Mouse (Mus musculus): ENCODE results near the gene Plin2. TPM values are rescaled to one million over a fixed set of nuclear protein-coding genes. Genes with fewer than 3 reads are reported as not detected.
A peak's percentile ranks its signal among the peaks of the same experiment; 100 is the strongest.
"Not testable (repeated sequence)": the region's sequence is repeated elsewhere in the genome, so short reads cannot be mapped to it uniquely, and the experiment has no call there.

Gene Plin2
- polyA plus RNA-seq, 1 experiment = 68.7 TPM

- TF ChIP-seq POLR2A (IDR thresholded peaks at IDR 0.05; ENCODE audit: control insufficient read depth, low read depth, low read length) = no peak
- TF ChIP-seq CTCF (IDR thresholded peaks at IDR 0.05; ENCODE audit: control insufficient read depth, insufficient read depth, insufficient replicate concordance, low read depth, low read length) = no peak
- H3K4me3 ChIP-seq (ENCODE audit: control insufficient read depth, low read depth, low read length) = no peak overlapping the region
Measured at GRCm38 (mm10) chr4:86625463-86625862, 44.4 kb downstream of the Plin2 start.

GRCm38 (mm10) chr4:86622532-86622931 is 47.3 kb downstream of the Plin2 start:
- H3K27ac ChIP-seq (ENCODE audit: control insufficient read depth, insufficient read depth, low read depth, low read length); H3K27me3 ChIP-seq (ENCODE audit: control insufficient read depth, insufficient read depth, low read length); H3K36me3 ChIP-seq (ENCODE audit: control insufficient read depth, insufficient read depth, low read length); H3K4me1 ChIP-seq (ENCODE audit: control insufficient read depth, insufficient read depth, low read length); H3K4me3 ChIP-seq (ENCODE audit: control insufficient read depth, low read depth, low read length): not testable (repeated sequence)

More at GRCm38 (mm10) chr4:86625463-86625862, 44.4 kb downstream of the Plin2 start:
- Histone ChIP-seq H3K27ac (ENCODE audit: control insufficient read depth, insufficient read depth, low read depth, low read length) (no peak overlapping the region), H3K4me1 (ENCODE audit: control insufficient read depth, insufficient read depth, low read length) (no peaks in the 10 kb centered on the region), H3K27me3 (ENCODE audit: control insufficient read depth, insufficient read depth, low read length) (no peaks in the 10 kb centered on the region), H3K36me3 (ENCODE audit: control insufficient read depth, insufficient read depth, low read length) (no peaks in the 10 kb centered on the region)

GRCm38 (mm10) chr4:86622116-86622515 is 47.7 kb downstream of the Plin2 start:
- Histone ChIP-seq H3K27ac (ENCODE audit: control insufficient read depth, insufficient read depth, low read depth, low read length) (no peak overlapping the region), H3K4me3 (ENCODE audit: control insufficient read depth, low read depth, low read length) (no peak overlapping the region), H3K4me1 (ENCODE audit: control insufficient read depth, insufficient read depth, low read length) (no peaks in the 10 kb centered on the region), H3K36me3 (ENCODE audit: control insufficient read depth, insufficient read depth, low read length) (no peaks in the 10 kb centered on the region), H3K27me3 (ENCODE audit: control insufficient read depth, insufficient read depth, low read length) (no peaks in the 10 kb centered on the region)
- TF ChIP-seq POLR2A (IDR thresholded peaks at IDR 0.05; ENCODE audit: control insufficient read depth, low read depth, low read length) (no peak), CTCF (IDR thresholded peaks at IDR 0.05; ENCODE audit: control insufficient read depth, insufficient read depth, insufficient replicate concordance, low read depth, low read length) (no peak)

- no peak overlapping the region for H3K27ac ChIP-seq (ENCODE audit: control insufficient read depth, insufficient read depth, low read depth, low read length)
- H3K4me3 ChIP-seq (ENCODE audit: control insufficient read depth, low read depth, low read length) = no peak overlapping the region
- H3K36me3 ChIP-seq (ENCODE audit: control insufficient read depth, insufficient read depth, low read length) = no peaks in the 10 kb centered on the region
- no peaks in the 10 kb centered on the region for H3K4me1 ChIP-seq (ENCODE audit: control insufficient read depth, insufficient read depth, low read length)
- TF ChIP-seq POLR2A (IDR thresholded peaks at IDR 0.05; ENCODE audit: control insufficient read depth, low read depth, low read length) (no peak), CTCF (IDR thresholded peaks at IDR 0.05; ENCODE audit: control insufficient read depth, insufficient read depth, insufficient replicate concordance, low read depth, low read length) (no peak)
- no peaks in the 10 kb centered on the region for H3K27me3 ChIP-seq (ENCODE audit: control insufficient read depth, insufficient read depth, low read length)
Measured at GRCm38 (mm10) chr4:86620506-86620905, 49.4 kb downstream of the Plin2 start.

- Histone ChIP-seq H3K27me3 (ENCODE audit: control insufficient read depth, insufficient read depth, low read length) (no peaks in the 10 kb centered on the region), H3K4me1 (ENCODE audit: control insufficient read depth, insufficient read depth, low read length) (0 out of 2 replicates have a peak, but pooled peaks cover 2% of the 10 kb centered on the region), H3K36me3 (ENCODE audit: control insufficient read depth, insufficient read depth, low read length) (no peaks in the 10 kb centered on the region), H3K27ac (ENCODE audit: control insufficient read depth, insufficient read depth, low read depth, low read length) (peak overlapping the region; percentile 74), H3K4me3 (ENCODE audit: control insufficient read depth, low read depth, low read length) (peak overlapping the region; percentile 95)
- TF ChIP-seq POLR2A (IDR thresholded peaks at IDR 0.05; ENCODE audit: control insufficient read depth, low read depth, low read length) (no peak), CTCF (IDR thresholded peaks at IDR 0.05; ENCODE audit: control insufficient read depth, insufficient read depth, insufficient replicate concordance, low read depth, low read length) (no peak)
Measured at GRCm38 (mm10) chr4:86612289-86612620, 57.6 kb downstream of the Plin2 start.

- Histone ChIP-seq H3K4me1 (ENCODE audit: control insufficient read depth, insufficient read depth, low read length) (0 out of 2 replicates have a peak, but pooled peaks cover 2% of the 10 kb centered on the region), H3K27me3 (ENCODE audit: control insufficient read depth, insufficient read depth, low read length) (no peaks in the 10 kb centered on the region), H3K36me3 (ENCODE audit: control insufficient read depth, insufficient read depth, low read length) (no peaks in the 10 kb centered on the region), H3K27ac (ENCODE audit: control insufficient read depth, insufficient read depth, low read depth, low read length) (peak within 1 kb of the TSS; percentile 82), H3K4me3 (ENCODE audit: control insufficient read depth, low read depth, low read length) (peak within 1 kb of the TSS; percentile 95)
- peak; percentile 75 for TF ChIP-seq POLR2A (IDR thresholded peaks at IDR 0.05; ENCODE audit: control insufficient read depth, low read depth, low read length)
- no peak for TF ChIP-seq CTCF (IDR thresholded peaks at IDR 0.05; ENCODE audit: control insufficient read depth, insufficient read depth, insufficient replicate concordance, low read depth, low read length)
Measured at GRCm38 (mm10) chr4:86611524-86612288, 58.2 kb downstream of the Plin2 start, which contains the start of gene Haus6. TSS of gene Haus6 (minus strand) at chr4:86612055.

Other genes with a start within 250 kb of the Plin2 start
- gene Saxo1, start 111.7 kb downstream of the Plin2 start, polyA plus RNA-seq (2012; rRNA removed) = 87.4 and 95.3 TPM in 2 replicates
- gene Rraga, start 94.4 kb downstream of the Plin2 start, polyA plus RNA-seq (2012; rRNA removed) = 18.9 and 20.9 TPM in 2 replicates
- gene Haus6, start 58.0 kb downstream of the Plin2 start, polyA plus RNA-seq (2012; rRNA removed) = 8.8 and 12.2 TPM in 2 replicates
- gene Dennd4c, start 78.5 kb upstream of the Plin2 start, polyA plus RNA-seq (2012; rRNA removed) = 5.0 and 7.0 TPM in 2 replicates
- 281 and 292 TPM in 2 replicates for gene Rps6, start 187.4 kb upstream of the Plin2 start, polyA plus RNA-seq (2012; rRNA removed)
- 13.2 and 13.4 TPM in 2 replicates for gene Acer2, start 204.3 kb upstream of the Plin2 start, polyA plus RNA-seq (2012; rRNA removed)